Mouse (Mus musculus): Measurements from ENCODE around the gene Slc23a2. TPM values are rescaled to one million over a fixed set of nuclear protein-coding genes. Genes with fewer than 3 reads are reported as not detected.

Gene Slc23a2
- 29.9 TPM for polyA plus RNA-seq (2017; shearing (Covaris generic))

GRCm38 (mm10) chr2:132144971-132145691 is at the start of gene Slc23a2:
Gene Slc23a2 (minus strand): TSS chr2:132145108.

DNA sequence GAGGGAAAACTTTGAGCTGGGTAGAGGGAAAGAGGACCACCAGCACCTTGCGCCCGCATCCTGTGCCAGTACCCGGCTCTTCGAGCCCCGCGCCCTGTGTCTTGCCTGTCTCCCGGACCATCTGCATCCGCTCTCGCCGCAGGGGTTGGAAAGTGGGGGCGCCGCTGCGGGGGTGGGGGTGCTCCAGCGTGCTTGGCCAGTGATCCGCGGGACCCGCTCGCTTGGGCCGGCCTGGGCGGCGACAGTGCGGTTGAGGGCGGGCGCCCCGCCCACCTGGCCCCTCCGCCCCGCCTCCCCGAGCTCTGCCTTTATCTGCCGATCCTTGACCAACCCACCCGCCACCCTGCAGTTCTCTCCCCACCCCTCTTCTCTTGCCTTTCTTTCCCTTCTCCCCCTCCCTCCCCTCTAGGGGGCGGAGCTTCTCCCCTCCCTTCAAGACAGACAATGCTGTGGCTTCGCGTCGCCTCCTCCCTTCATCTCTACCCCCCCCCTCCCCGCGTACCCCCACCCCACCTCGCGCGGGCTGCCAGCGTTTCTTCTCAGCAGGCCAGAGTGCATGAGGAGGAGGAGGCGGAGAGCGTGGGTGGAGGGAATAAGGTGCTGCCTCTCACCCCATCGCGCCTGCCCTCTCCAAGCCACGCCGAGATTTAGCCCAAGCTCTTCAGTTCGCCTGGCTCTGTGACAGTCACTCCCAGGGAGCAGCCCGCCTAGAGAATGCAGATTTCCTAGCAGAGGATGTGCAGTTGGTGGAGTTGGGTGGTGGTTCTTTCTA is 115.1 kb downstream of the Slc23a2 start, which contains the start of gene Rassf2:
Gene Rassf2 (minus strand): TSS at position 613 of the 772 bp plus-strand sequence.

Other genes starting within 250 kb of the Slc23a2 start
- gene Prnp, start 235.2 kb downstream of the Slc23a2 start, polyA plus RNA-seq (2017; shearing (Covaris generic)): 29.1 TPM
- 0.20 TPM for gene Prn, start 235.2 kb downstream of the Slc23a2 start, polyA plus RNA-seq (2017; shearing (Covaris generic))
- not detected for gene Prnd, start 194.2 kb downstream of the Slc23a2 start, polyA plus RNA-seq (2017; shearing (Covaris generic))
- gene Rassf2, start 114.8 kb downstream of the Slc23a2 start, polyA plus RNA-seq (2017; shearing (Covaris generic)): 116 TPM
- 53.8 TPM for gene Tmem230, start 102.7 kb upstream of the Slc23a2 start, polyA plus RNA-seq (2017; shearing (Covaris generic))
- gene Pcna, start 108.2 kb upstream of the Slc23a2 start, polyA plus RNA-seq (2017; shearing (Covaris generic)): 187 TPM
- gene Cds2, start 118.0 kb upstream of the Slc23a2 start, polyA plus RNA-seq (2017; shearing (Covaris generic)): 17.9 TPM
- 0.09 TPM for gene Prokr2, start 240.3 kb upstream of the Slc23a2 start, polyA plus RNA-seq (2017; shearing (Covaris generic))